Mouse (Mus musculus) E14TG2a.4 (cell line): ENCODE measurements around the gene Ubap2.

ENCODE experiments used
- H3K27me3 ChIP-seq: 2 replicates; pipeline ENCODE4 v1.6.1; 2014; ENCODE audit warnings: low read length, control low read depth; ENCODE audit not compliant: insufficient read depth
- H3K36me3 ChIP-seq: 2 replicates; pipeline ENCODE4 v1.6.1; 2014; ENCODE audit warnings: low read length, control low read depth; ENCODE audit not compliant: insufficient read depth
- H3K4me1 ChIP-seq: replicated peaks from 2 replicates; pipeline ENCODE4 v1.6.1; 2014; ENCODE audit warnings: low read depth, low read length, control low read depth
- H3K4me3 ChIP-seq: replicated peaks from 2 replicates; pipeline ENCODE4 v1.5.1; 2014; ENCODE audit warnings: mild to moderate bottlenecking, low read length
- H3K9me3 ChIP-seq: 2 replicates; pipeline ENCODE4 v1.6.1; 2014; ENCODE audit warnings: low read length, control low read depth
- CTCF ChIP-seq: conservative IDR thresholded peaks from 2 replicates; pipeline ENCODE4 v1.5.1; 2014; ENCODE audit warnings: low read length
- NANOG ChIP-seq: IDR thresholded peaks from 2 replicates; pipeline ENCODE4 v1.6.1; 2014; ENCODE audit warnings: borderline replicate concordance, low read length, mixed read lengths
- POU5F1 ChIP-seq: IDR thresholded peaks from 2 replicates; pipeline ENCODE4 v1.6.1; 2014; ENCODE audit warnings: low read length, borderline replicate concordance

Gene Ubap2

DNA sequence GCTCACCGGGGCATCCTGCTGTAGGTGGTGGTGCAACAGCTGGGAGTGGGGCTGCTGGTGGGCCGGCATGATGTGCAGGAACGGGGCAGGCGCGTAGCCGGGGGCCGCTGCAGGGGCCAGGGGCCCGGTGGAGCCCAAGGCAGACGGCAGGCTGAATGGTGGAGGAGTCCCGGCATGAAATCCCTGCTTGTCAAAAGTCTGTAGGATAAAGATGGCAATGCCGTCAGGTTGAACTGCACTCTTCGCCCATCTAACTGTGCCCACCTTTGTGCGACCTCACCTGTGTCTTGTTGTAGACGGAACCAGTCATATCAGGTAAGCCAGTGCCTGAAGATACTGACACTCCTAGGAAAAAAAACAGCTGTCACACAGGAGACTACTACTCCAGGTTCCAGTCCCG is 79.6 kb downstream of the Ubap2 start:
- Histone ChIP-seq H3K36me3 (peaks cover 100% of the 10 kb centered on the region), H3K9me3 (no peaks in the 10 kb centered on the region), H3K4me1 (peaks cover 40% of the 10 kb centered on the region), H3K27me3 (no peaks in the 10 kb centered on the region), H3K4me3 (no peak overlapping the region)
- TF ChIP-seq POU5F1 (no peak), NANOG (no peak), CTCF (no peak)

DNA sequence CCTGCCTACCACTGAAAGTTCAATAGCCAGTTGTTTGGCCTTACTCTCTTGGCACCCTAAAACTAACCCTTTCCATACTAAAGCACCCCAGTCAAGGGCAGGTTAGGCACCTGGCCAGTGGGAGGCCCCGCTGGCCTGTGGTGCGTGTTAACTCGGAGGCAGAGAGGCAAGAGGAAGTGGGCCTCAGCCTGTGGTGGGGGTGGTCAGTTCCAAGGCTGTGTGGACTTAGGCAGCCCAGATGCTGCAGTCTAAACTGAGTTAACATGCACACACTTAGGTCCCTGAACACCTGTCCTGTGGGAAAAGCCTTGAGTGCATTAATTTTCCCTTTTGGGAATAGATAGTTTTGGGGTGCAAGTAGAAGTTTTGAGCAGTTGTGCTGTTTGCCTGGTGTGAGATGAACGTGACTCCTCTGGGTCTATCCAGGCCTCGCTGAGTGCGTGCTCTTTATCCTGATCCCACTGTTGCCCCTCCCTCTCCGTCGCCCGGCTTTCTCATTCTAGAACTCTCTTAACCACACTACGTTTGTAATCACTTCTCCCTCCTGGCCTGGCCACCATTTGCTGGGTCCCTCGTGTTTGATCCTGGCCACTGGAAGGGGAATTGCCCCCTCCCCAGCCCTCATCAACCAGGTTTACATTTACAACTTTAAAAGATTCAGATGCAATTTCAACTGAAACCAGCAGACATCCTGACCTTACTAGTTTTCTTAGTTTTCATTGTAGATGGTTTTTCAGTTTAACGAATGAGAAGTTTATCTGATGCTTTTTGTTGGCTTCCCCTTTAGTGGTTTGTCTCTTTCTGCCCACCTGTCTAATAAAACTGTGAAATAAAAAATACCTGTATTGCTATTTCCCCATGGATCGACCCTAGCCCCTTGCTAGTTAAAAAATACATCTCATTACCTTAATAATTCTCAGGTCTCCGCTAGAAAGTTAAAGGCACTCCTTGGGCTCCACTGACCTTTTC is 82.1 kb downstream of the Ubap2 start:
- Histone ChIP-seq H3K27me3 (no peaks in the 10 kb centered on the region), H3K9me3 (no peaks in the 10 kb centered on the region), H3K4me1 (peaks cover 40% of the 10 kb centered on the region), H3K36me3 (peaks cover 97% of the 10 kb centered on the region), H3K4me3 (no peak overlapping the region)
- TF ChIP-seq NANOG, result no peak
- no peak for TF ChIP-seq POU5F1
- no peak for TF ChIP-seq CTCF

DNA sequence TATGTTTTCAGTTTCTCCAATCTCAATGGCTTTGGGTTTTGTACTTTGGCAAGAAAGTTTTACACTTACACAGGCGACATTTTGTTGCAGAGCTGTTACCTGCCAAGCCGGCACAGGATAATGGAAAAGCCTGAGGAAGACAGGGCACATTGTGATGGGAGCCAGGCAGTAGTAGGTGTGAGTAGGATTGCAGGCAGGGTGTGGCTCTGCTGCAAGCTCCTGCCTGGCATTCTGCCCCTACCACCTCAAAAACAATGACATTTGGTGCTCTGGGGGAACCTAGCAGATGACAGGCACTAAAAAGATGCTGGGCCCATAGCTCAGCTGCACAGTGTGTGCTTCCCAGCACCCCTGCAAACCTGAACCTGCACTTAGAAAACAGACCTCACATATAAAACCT is 85.1 kb downstream of the Ubap2 start:
- no peaks in the 10 kb centered on the region for H3K27me3 ChIP-seq
- H3K36me3 ChIP-seq, result peaks cover 85% of the 10 kb centered on the region
- TF ChIP-seq POU5F1, result no peak
- H3K9me3 ChIP-seq, result no peaks in the 10 kb centered on the region
- no peak overlapping the region for H3K4me3 ChIP-seq
- peaks cover 41% of the 10 kb centered on the region for H3K4me1 ChIP-seq

DNA sequence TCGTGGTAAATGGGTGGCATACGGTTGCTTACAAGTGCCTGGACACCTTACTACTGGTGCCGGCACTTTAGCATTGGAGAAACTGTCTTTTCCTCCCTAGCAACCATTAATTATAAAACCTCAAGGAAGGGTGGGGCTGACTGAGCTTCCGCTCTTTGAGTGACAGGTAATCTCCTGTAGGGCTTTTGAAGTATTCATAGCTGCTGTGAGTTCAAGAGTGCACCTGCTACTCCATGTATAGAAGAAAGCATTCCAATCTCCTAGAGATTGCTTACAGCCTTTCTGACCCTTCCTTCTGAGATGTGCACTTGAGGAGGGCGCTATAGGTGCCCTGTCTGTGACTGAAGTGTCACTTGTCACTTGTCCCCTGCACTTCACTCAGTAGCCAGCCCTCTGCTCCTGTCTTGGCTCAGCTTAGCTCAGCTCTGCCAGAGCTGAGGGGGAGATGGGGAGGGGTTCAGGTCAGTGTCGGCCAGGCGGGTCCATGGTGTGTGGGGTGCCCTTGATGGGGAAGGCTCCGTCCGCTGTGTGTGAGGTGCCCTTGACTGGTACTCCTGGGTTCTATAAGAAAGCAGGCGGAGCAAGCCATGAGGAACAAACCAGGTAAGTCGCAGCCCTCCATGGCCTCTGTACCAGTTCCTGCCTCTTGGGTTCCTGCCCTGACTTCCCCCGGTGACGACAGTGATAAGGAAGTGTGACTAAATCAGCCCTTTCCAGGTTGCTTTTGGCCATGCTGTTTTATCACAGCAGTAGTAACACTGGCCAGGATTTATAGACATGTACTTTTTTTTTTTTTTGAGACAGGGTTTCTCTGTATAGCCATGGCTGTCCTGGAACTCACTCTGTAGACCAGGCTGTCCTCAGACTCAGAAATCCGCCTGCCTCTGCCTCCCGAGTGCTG is 94.9 kb downstream of the Ubap2 start:
- peaks cover 47% of the 10 kb centered on the region for H3K4me1 ChIP-seq
- no peaks in the 10 kb centered on the region for H3K9me3 ChIP-seq
- no peaks in the 10 kb centered on the region for H3K27me3 ChIP-seq
- H3K4me3 ChIP-seq, result 0 out of 2 replicates have a peak overlapping the region, but pooled peaks have one; percentile 35
- TF ChIP-seq CTCF, result no peak
- no peak for TF ChIP-seq POU5F1
- no peak for TF ChIP-seq NANOG
- H3K36me3 ChIP-seq, result peaks cover 59% of the 10 kb centered on the region

DNA sequence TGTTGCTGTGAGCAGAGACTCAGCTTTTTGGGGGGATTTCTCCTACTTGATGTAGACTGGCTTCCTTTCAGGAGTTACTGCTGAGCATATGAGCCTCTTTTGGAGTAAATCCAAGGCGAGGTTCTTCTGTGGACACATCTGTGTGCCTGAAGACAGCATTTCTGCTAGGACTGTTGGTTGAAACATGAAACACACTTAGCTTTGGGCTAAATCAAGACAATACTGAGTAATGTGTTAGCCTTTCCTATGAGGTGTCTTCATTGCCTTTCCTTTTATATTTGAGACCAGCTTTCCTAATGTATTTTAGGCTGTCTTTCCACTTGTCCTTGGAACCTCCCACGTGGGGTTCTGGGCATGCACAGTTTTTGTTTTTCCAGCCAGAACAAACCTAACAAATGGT is 100.3 kb downstream of the Ubap2 start:
- no peaks in the 10 kb centered on the region for H3K27me3 ChIP-seq
- no peak overlapping the region for H3K4me3 ChIP-seq
- TF ChIP-seq POU5F1, result no peak
- TF ChIP-seq CTCF, result no peak
- no peak for TF ChIP-seq NANOG
- no peaks in the 10 kb centered on the region for H3K9me3 ChIP-seq
- H3K36me3 ChIP-seq, result peaks cover 48% of the 10 kb centered on the region
- peaks cover 63% of the 10 kb centered on the region for H3K4me1 ChIP-seq

DNA sequence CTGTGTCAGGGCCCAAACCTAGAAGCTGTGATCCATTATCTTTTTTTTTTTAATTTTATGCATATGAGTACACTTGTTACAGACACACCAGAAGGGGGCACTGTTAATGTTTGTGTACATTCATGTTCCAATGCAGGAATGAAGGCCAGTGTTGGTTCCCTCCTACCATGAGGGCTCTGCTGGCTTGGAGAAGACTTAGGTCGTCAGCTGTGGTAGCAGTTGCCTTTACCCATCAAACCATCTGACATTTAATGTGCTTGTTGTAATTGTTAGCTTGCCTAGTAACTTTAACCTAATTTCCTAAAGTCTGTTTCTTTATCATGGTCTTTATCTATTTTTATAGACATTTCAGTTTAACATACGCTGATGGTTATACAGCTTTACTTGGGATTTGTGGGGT is 104.0 kb downstream of the Ubap2 start:
- H3K4me3 ChIP-seq, result no peak overlapping the region
- H3K9me3 ChIP-seq, result no peaks in the 10 kb centered on the region
- H3K36me3 ChIP-seq, result peaks cover 43% of the 10 kb centered on the region
- no peaks in the 10 kb centered on the region for H3K27me3 ChIP-seq
- H3K4me1 ChIP-seq, result peaks cover 61% of the 10 kb centered on the region
- TF ChIP-seq CTCF (no peak), NANOG (no peak)

DNA sequence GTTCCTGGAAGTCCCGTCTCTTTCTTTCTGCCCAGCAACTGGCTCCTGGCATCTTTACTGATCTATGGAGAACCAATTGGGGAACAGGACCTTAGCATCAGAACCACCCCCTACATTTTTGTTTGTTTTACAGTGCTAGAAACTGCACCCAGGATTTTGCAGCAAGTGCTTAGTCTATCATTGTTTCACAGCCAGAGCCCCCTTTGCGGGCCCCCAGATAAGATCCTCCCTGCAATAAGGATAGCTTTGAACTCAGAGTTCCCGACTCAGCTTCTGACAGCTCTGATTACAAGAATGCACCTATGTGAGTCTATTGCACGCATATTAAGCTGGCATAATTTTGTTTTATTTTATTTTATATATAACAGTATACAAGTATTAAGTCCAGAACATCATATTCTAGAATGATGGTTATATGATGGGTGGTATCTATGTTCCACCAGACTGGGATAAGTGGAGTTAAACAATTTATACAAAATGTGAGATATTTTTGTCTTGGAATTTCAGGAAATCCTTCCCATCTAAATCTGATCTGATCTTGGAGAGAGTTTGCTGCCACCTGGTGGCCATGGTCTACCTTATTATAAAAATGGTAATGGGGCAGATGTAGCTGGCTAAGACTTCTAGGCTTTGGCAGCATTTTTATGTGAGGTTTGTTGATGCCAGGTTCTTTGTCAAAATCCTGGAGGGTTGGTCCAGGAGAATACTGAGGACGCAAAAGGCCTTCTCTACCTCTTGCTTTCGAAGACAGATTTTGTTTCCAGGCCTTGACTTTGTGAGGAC is 109.1 kb downstream of the Ubap2 start:
- H3K27me3 ChIP-seq, result no peaks in the 10 kb centered on the region
- H3K4me1 ChIP-seq, result peaks cover 59% of the 10 kb centered on the region
- TF ChIP-seq CTCF (peak; percentile 65), NANOG (no peak)
- 0 out of 2 replicates have a peak overlapping the region, but pooled peaks have one; percentile 3 for H3K4me3 ChIP-seq
- no peaks in the 10 kb centered on the region for H3K9me3 ChIP-seq
- peaks cover 24% of the 10 kb centered on the region for H3K36me3 ChIP-seq

DNA sequence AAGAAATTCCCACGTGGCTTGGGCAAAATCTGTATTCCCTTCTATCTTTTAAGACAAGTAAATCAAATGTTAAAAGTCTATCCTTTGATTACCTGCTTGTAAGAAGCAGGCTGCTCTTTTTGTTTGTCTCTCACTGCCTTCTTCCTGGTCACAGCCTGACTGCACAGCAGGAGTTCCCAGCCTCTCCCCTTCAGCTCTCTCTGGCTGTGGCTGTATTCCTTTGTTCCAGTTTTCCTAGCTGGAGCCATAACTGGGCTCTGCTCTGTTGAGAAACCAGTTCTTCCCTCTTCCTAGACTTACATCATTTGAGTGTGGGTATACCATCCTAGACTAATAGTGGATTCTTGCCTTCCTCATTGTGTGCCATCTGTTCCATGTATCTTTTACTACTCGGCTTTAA is 110.0 kb downstream of the Ubap2 start:
- no peaks in the 10 kb centered on the region for H3K27me3 ChIP-seq
- no peaks in the 10 kb centered on the region for H3K9me3 ChIP-seq
- peaks cover 57% of the 10 kb centered on the region for H3K4me1 ChIP-seq
- no peak overlapping the region; the same call in 1 of the 2 replicates for H3K4me3 ChIP-seq
- H3K36me3 ChIP-seq, result peaks cover 22% of the 10 kb centered on the region
- TF ChIP-seq POU5F1 (no peak), CTCF (no peak), NANOG (no peak)
